Mouse (Mus musculus): ENCODE data around the gene Hax1.

- TF ChIP-seq CTCF (IDR thresholded peaks at IDR 0.05; ENCODE audit: low read depth, low read length) (no peak), POLR2A (IDR thresholded peaks at IDR 0.05; ENCODE audit: borderline replicate concordance, low read depth, low read length) (no peak)
These were observed 36.1 kb upstream of the Hax1 start for GRCm38 (mm10) chr3:90034653-90035052.
